Mouse (Mus musculus) hindbrain, postnatal 0 days (tissue): ENCODE data around the gene Pqbp1. TPM values are rescaled to one million over a fixed set of nuclear protein-coding genes. Genes with fewer than 3 reads are reported as not detected.
"Not testable (repeated sequence)": the region's sequence is repeated elsewhere in the genome, so short reads cannot be mapped to it uniquely, and the experiment has no call there.

Source experiments
- ATAC-seq: fragments of 200-750 bp; cut with Nextera tagmentation; 2 replicates; pipeline ENCODE4 v1.8.0; 2017; ENCODE audit warnings: mild to moderate bottlenecking, moderate TSS enrichment, moderate library complexity
- DNase-seq: peaks from one replicate; pipeline ENCODE4 v3.0.0-alpha.2; 2015; ENCODE audit warnings: low spot score
- H3K27ac ChIP-seq: fragments of 300-500 bp; sonication (generic); 2 replicates; pipeline ENCODE4 v1.5.1; 2014; ENCODE audit warnings: mild to moderate bottlenecking
- H3K27me3 ChIP-seq: fragments of 300-500 bp; sonication (generic); 2 replicates; pipeline ENCODE4 v1.6.1; 2014; ENCODE audit warnings: low read length, mixed read lengths; ENCODE audit not compliant: insufficient read depth
- H3K36me3 ChIP-seq: fragments of 300-500 bp; sonication (generic); 2 replicates; pipeline ENCODE4 v1.6.1; 2014; ENCODE audit warnings: low read length, mixed read lengths; ENCODE audit not compliant: insufficient read depth
- H3K4me1 ChIP-seq: fragments of 300-500 bp; sonication (generic); 2 replicates; pipeline ENCODE4 v1.6.1; 2014; ENCODE audit warnings: antibody characterized with exemption, low read length, mixed read lengths; ENCODE audit not compliant: insufficient read depth
- H3K4me2 ChIP-seq: fragments of 300-500 bp; sonication (generic); 2 replicates; pipeline ENCODE4 v1.6.1; 2014; ENCODE audit warnings: low read depth, mild to moderate bottlenecking, low read length, moderate library complexity, mixed read lengths
- H3K4me3 ChIP-seq: fragments of 300-500 bp; sonication (generic); 2 replicates; pipeline ENCODE4 v1.5.1; 2014; ENCODE audit warnings: low read length
- H3K9ac ChIP-seq: fragments of 300-500 bp; sonication (generic); replicated peaks from 2 replicates; pipeline ENCODE4 v1.6.1; 2014; ENCODE audit warnings: mild to moderate bottlenecking, low read length, moderate library complexity, mixed read lengths
- H3K9me3 ChIP-seq: fragments of 300-500 bp; sonication (generic); 2 replicates; pipeline ENCODE4 v1.6.1; 2016; ENCODE audit warnings: low read length, mixed read lengths
- CTCF ChIP-seq: IDR thresholded peaks from 2 replicates; pipeline ENCODE4 v1.5.1; 2016; ENCODE audit warnings: antibody characterized with exemption, control low read depth, low read depth
- WGBS: fragments of 180-500 bp; shearing (Covaris S2); extraction: QIAGEN DNeasy Blood & Tissue Kit; methylation state at CpG from one replicate; pipeline ENCODE4 v1.1.7; 2014; 5-methylcytosine and 5-hydroxymethylcytosine counted together
- polyA plus RNA-seq: library from polyadenylated mRNA; unstranded; fragments of >200 nt; fragmentation: Nextera tagmentation; extraction: Ambion mirVana; gene quantifications from 2 replicates; pipeline ENCODE4 v1.2.1, GENCODE M21; 2015
- total RNA-seq: library from RNA; depleted of rRNA; stranded (reverse); fragments of >200 nt; gene quantifications from 2 replicates; pipeline ENCODE4 v1.2.3, GENCODE M21; 2014

The Pqbp1 gene
- total and polyA plus RNA-seq, 2 experiments from 2014 or later = 100 to 201 TPM

GRCm38 (mm10) chrX:7928270-7928790 lies 29.3 kb upstream of the Pqbp1 start, which contains the start of gene Eras:
TSS of gene Eras (minus strand) at chrX:7928607.
- no peaks in the 10 kb centered on the region for H3K27me3 ChIP-seq
- DNase-seq (no peak), ATAC-seq (no peak)
- no peak within 1 kb of the TSS for H3K4me2 ChIP-seq
- no peaks in the 10 kb centered on the region for H3K4me1 ChIP-seq
- H3K9me3 ChIP-seq = no peaks in the 10 kb centered on the region
- no peak within 1 kb of the TSS for H3K27ac ChIP-seq
- no peaks in the 10 kb centered on the region; the same call in 1 of the 2 replicates for H3K36me3 ChIP-seq
- TF ChIP-seq CTCF = no peak
- 23% methylated on average over 19 of the region's 19 CpGs for WGBS
- no peak within 1 kb of the TSS for H3K4me3 ChIP-seq
- H3K9ac ChIP-seq = no peak within 1 kb of the TSS

- H3K9ac ChIP-seq = no peak overlapping the region
- no peak overlapping the region for H3K4me2 ChIP-seq
- no peaks in the 10 kb centered on the region for H3K4me1 ChIP-seq
- no peak for DNase-seq
- no peaks in the 10 kb centered on the region for H3K27me3 ChIP-seq
- TF ChIP-seq CTCF = no peak
- H3K36me3 ChIP-seq = no peaks in the 10 kb centered on the region; the same call in 1 of the 2 replicates
- no peak overlapping the region for H3K4me3 ChIP-seq
- H3K9me3 ChIP-seq = no peaks in the 10 kb centered on the region
- no peak for ATAC-seq
- no peak overlapping the region for H3K27ac ChIP-seq
- 36% methylated on average over 10 of the region's 10 CpGs for WGBS
These were observed 28.0 kb upstream of the Pqbp1 start for GRCm38 (mm10) chrX:7927116-7927515.

GRCm38 (mm10) chrX:7926266-7926665 lies 27.2 kb upstream of the Pqbp1 start:
- ATAC-seq = no peak
- H3K4me1 ChIP-seq = no peaks in the 10 kb centered on the region
- WGBS = 77% methylated on average over 6 of the region's 6 CpGs

GRCm38 (mm10) chrX:7922032-7922431 lies 23.0 kb upstream of the Pqbp1 start:
- peak overlapping the region; percentile 56 for H3K4me2 ChIP-seq
- no peaks in the 10 kb centered on the region for H3K27me3 ChIP-seq
- no peak; the same call in 1 of the 2 replicates for ATAC-seq
- no peaks in the 10 kb centered on the region for H3K4me1 ChIP-seq
- peak overlapping the region; percentile 45 for H3K9ac ChIP-seq
- 20% methylated on average over 47 of the region's 48 CpGs for WGBS
- peak overlapping the region; percentile 15 for H3K27ac ChIP-seq
- no peak for TF ChIP-seq CTCF
- no peaks in the 10 kb centered on the region for H3K36me3 ChIP-seq
- H3K9me3 ChIP-seq = no peaks in the 10 kb centered on the region
- H3K4me3 ChIP-seq = peak overlapping the region; percentile 44
- DNase-seq = peak; percentile 27

More at GRCm38 (mm10) chrX:7926266-7926665, 27.2 kb upstream of the Pqbp1 start:
- H3K9ac ChIP-seq = no peak overlapping the region
- no peak overlapping the region for H3K27ac ChIP-seq
- DNase-seq = no peak
- no peaks in the 10 kb centered on the region for H3K9me3 ChIP-seq
- H3K4me3 ChIP-seq = no peak overlapping the region
- no peaks in the 10 kb centered on the region; the same call in 1 of the 2 replicates for H3K36me3 ChIP-seq
- H3K27me3 ChIP-seq = no peaks in the 10 kb centered on the region
- no peak overlapping the region for H3K4me2 ChIP-seq
- TF ChIP-seq CTCF = no peak

GRCm38 (mm10) chrX:7919601-7920383 lies 20.7 kb upstream of the Pqbp1 start, which contains the start of gene Pcsk1n:
TSS of gene Pcsk1n (plus strand) at chrX:7919822.
- Histone ChIP-seq H3K9ac (peak within 1 kb of the TSS; percentile 61), H3K27me3 (no peaks in the 10 kb centered on the region), H3K36me3 (no peaks in the 10 kb centered on the region), H3K4me3 (peak within 1 kb of the TSS; percentile 44), H3K9me3 (no peaks in the 10 kb centered on the region), H3K4me2 (peak within 1 kb of the TSS; percentile 56), H3K4me1 (no peaks in the 10 kb centered on the region), H3K27ac (peak within 1 kb of the TSS; percentile 84)
- 20% methylated on average over 39 of the region's 40 CpGs for WGBS
- peak; percentile 92 for ATAC-seq
- no peak for TF ChIP-seq CTCF
- peak; percentile 87 for DNase-seq

- H3K27me3 ChIP-seq, H3K4me1 ChIP-seq, H3K36me3 ChIP-seq, H3K27ac ChIP-seq, H3K9ac ChIP-seq, H3K4me3 ChIP-seq, ATAC-seq, H3K4me2 ChIP-seq, H3K9me3 ChIP-seq, DNase-seq: not testable (repeated sequence)
- 77% methylated on average over 6 of the region's 6 CpGs for WGBS
- TF ChIP-seq CTCF = 0 out of 2 replicates have a peak, but pooled peaks have one; percentile 4
These were observed 18.9 kb upstream of the Pqbp1 start for GRCm38 (mm10) chrX:7917960-7918359.
